Mouse (Mus musculus) adipose tissue, adult 10 weeks (tissue): Measurements from ENCODE around the gene Cd3g. TPM values are rescaled to one million over a fixed set of nuclear protein-coding genes. Genes with fewer than 3 reads are reported as not detected.

Source experiments
- polyA plus RNA-seq: library from polyadenylated mRNA; stranded (reverse); fragments of 350-450 nt; fragmentation: Illumina TruSeq; extraction: RNeasy Lipid Tissue Mini Kit (QIAGEN cat#74804); gene quantifications from one replicate; pipeline ENCODE4 v1.2.3, GENCODE M21; 2014; ENCODE audit warnings: low read depth, low replicate concordance

Cd3g gene
- polyA plus RNA-seq, result 1.6 TPM

GRCm38 (mm10) chr9:44980242-44980641 is at the start of gene Cd3g:
Cd3g (minus strand) TSS chr9:44980431.

GRCm38 (mm10) chr9:45009180-45010078 is 29.2 kb upstream of the Cd3g start, which contains the start of gene Cd3e:
Cd3e (minus strand) TSS chr9:45009627.

GRCm38 (mm10) chr9:44981676-44982075 is 1.4 kb upstream of the Cd3g start, which contains the start of gene Cd3d:
Cd3d (plus strand) TSS chr9:44981786.

GRCm38 (mm10) chr9:44965126-44965832 is 15.0 kb downstream of the Cd3g start, which contains the start of gene Ube4a:
Ube4a (minus strand) TSS chr9:44965600.

GRCm38 (mm10) chr9:44920374-44921122 is 59.7 kb downstream of the Cd3g start, which contains the start of gene Atp5l:
Atp5l (minus strand) TSS chr9:44920742.

Other genes starting within 250 kb of the Cd3g start
- gene Phldb1, start 245.2 kb downstream of the Cd3g start, polyA plus RNA-seq, result 61.1 TPM
- 107 TPM for gene Arcn1, start 212.6 kb downstream of the Cd3g start, polyA plus RNA-seq
- 62.7 TPM for gene Ift46, start 212.5 kb downstream of the Cd3g start, polyA plus RNA-seq
- 3.0 TPM for gene Tmem25, start 181.1 kb downstream of the Cd3g start, polyA plus RNA-seq
- gene Ttc36, start 177.4 kb downstream of the Cd3g start, polyA plus RNA-seq, result 2.3 TPM
- gene Kmt2a, start 99.1 kb downstream of the Cd3g start, polyA plus RNA-seq, result 12.5 TPM
- gene Atp5l, start 59.7 kb downstream of the Cd3g start, polyA plus RNA-seq, result 562 TPM
- gene Ube4a, start 14.8 kb downstream of the Cd3g start, polyA plus RNA-seq, result 36.0 TPM
- 1.3 TPM for gene Cd3d, start 1.4 kb upstream of the Cd3g start, polyA plus RNA-seq
- gene Cd3e, start 29.2 kb upstream of the Cd3g start, polyA plus RNA-seq, result 1.5 TPM
- gene Mpzl2, start 59.4 kb upstream of the Cd3g start, polyA plus RNA-seq, result 30.8 TPM
- gene Mpzl3, start 74.8 kb upstream of the Cd3g start, polyA plus RNA-seq, result 6.7 TPM
- 33.8 TPM for gene Jaml, start 98.8 kb upstream of the Cd3g start, polyA plus RNA-seq
- 6.5 TPM for gene Scn2b, start 137.4 kb upstream of the Cd3g start, polyA plus RNA-seq
- 0.82 TPM for gene Scn4b, start 158.0 kb upstream of the Cd3g start, polyA plus RNA-seq
- gene BC049352, start 201.6 kb upstream of the Cd3g start, polyA plus RNA-seq, result not detected
- 0.67 TPM for gene Tmprss4, start 223.7 kb upstream of the Cd3g start, polyA plus RNA-seq